Mouse (Mus musculus) macrophage (primary cell): Measurements from ENCODE around the gene Rad9b. TPM values are rescaled to one million over a fixed set of nuclear protein-coding genes. Genes with fewer than 3 reads are reported as not detected.

ENCODE experiments used
- H3K27ac ChIP-seq: fragments of 350-480 bp; formaldehyde crosslinking; 2 replicates; pipeline ENCODE4 v1.9.0; 2021
- H3K36me3 ChIP-seq: fragments of 350-480 bp; formaldehyde crosslinking; 2 replicates; pipeline ENCODE4 v1.9.0; 2021; ENCODE audit errors: inconsistent target
- H3K4me3 ChIP-seq: fragments of 350-480 bp; formaldehyde crosslinking; 2 replicates; pipeline ENCODE4 v1.9.0; 2021; ENCODE audit errors: inconsistent target
- H3K79me2 ChIP-seq: fragments of 350-480 bp; formaldehyde crosslinking; 2 replicates; pipeline ENCODE4 v1.9.0; 2021; ENCODE audit errors: inconsistent target
- WGBS: methylation state at CpG from one replicate; pipeline ENCODE4 v1.1.7; 2026; ENCODE audit warnings: inconsistent platforms; ENCODE audit not compliant: missing documents; 5-methylcytosine and 5-hydroxymethylcytosine counted together
- polyA plus RNA-seq: library from polyadenylated mRNA; stranded (reverse); fragments of 250-400 nt; gene quantifications from 3 replicates; pipeline ENCODE4 v1.2.4, GENCODE M21; 2018; ENCODE audit warnings: inconsistent platforms
- total RNA-seq, 78 experiments: library from RNA; depleted of rRNA; stranded (reverse); fragments of 250-400 nt; gene quantifications; 1 replicate in 9 of 78; 2 replicates in 24 of 78; 3 replicates in 43 of 78; 4 replicates in 2 of 78; pipeline ENCODE4 v1.2.4; 2018; ENCODE audit warnings: inconsistent platforms in 56 of 78

Rad9b gene
- 10 to 100 TPM in 1 of 26 experiments, 1 to 10 TPM in 23, under 1 TPM in 1, not detected in 1; 0.74 to 11.2 (median 6.5) TPM for total RNA-seq (2018; cell fraction: chromatin; rRNA removed)
- total RNA-seq (2018; cell fraction: cytosol; rRNA removed) = 1 to 10 TPM in 1 of 26 experiments, under 1 TPM in 25; 0.23 to 1.0 (median 0.54) TPM
- 10 to 100 TPM in 1 of 26 experiments, 1 to 10 TPM in 22, under 1 TPM in 3; 0.35 to 10.4 (median 3.7) TPM for total RNA-seq (2018; cell fraction: nucleus; rRNA removed)
- polyA plus RNA-seq = 0.75 to 0.90 TPM (median 0.77 TPM) in 3 replicates

DNA sequence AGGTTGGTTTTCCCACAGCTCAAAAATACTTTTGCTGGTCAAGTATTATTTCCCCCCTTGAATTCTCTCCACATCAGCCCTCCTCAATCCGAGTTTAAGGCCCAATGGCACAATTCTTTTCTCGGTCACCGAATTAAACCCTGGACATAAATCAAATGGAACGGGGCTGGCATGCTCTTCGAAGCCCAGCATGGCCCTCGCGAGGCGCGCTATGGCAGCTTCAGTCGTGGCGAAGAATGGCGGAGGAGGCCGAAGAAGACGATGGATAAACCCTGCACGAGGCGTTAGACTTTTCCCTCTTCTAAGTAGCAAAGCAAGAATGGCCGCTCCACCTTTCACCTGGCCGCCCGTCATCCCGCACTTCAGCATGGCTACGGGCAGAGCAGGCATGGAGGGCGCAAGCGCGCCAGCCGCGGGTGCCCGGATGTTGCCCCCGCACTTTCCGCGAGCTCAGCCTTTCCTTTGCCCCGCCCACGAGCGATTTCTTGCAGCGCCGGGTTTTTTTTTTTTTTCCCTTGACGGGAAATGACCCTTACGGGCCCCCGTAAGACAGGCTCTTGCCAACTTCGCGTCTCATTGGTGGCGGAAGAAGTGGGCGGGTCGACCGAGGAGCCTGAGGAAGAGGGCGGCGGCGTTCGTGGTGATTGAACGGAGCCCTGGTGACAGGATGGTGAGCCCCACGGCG, at the start of gene Rad9b, which contains the start of gene Vps29:
Gene Rad9b (minus strand): TSS at position 427 of the 685 bp plus-strand sequence.
Gene Vps29 (plus strand): TSS at position 563 of the 685 bp plus-strand sequence.
- H3K27ac ChIP-seq = peak within 1 kb of the TSS; percentile 74
- peak within 1 kb of the TSS; percentile 76 for H3K4me3 ChIP-seq
- under 1% methylated on average over 46 of the region's 51 CpGs for WGBS
- H3K36me3 ChIP-seq = no peaks in the 10 kb centered on the region
- H3K79me2 ChIP-seq = peaks cover 44% of the 10 kb centered on the region

DNA sequence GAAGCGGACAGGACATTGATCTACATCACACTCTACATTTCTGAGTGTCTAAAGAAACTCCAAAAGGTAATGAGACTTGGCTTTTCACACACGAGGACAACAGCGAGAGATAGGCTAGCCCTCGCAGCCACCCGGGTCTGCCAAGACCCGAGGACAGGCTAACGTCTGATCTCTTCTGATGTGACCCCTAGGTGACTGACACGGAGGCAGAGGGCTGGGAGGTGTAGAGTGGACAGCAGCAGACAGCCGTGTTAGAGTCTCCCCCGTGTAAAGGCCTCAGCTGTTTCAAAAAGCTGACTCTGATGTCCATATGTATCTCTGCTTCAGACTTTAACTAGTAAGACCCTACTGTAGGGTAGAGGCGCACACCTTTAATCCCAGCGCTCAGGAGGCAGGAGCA, 49.3 kb upstream of the Rad9b start:
- H3K4me3 ChIP-seq = no peak overlapping the region
- H3K79me2 ChIP-seq = peaks cover 73% of the 10 kb centered on the region
- peaks cover 59% of the 10 kb centered on the region for H3K36me3 ChIP-seq
- WGBS = 92% methylated on average over 12 of the region's 12 CpGs
- no peak overlapping the region for H3K27ac ChIP-seq

DNA sequence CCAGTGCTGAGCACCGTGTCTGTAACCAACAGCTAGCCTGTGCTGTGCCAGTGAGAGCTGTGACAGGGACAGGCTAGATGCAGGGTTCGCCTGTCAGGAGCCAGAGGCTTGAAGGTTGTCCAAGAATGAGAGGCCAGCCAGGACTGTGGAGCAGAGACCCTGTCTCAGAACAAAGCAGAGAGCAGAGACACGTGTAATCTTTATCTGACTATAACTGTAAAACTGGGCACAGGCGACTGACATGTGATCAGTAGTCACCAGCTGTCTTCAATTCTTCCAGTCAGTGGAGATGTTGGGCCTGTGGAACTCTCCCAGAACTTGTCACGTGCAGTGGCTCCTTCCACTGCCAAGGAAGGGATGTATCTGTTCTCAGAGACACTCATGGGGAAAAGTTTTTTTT, 48.7 kb upstream of the Rad9b start:
- Histone ChIP-seq H3K79me2 (peaks cover 78% of the 10 kb centered on the region), H3K36me3 (peaks cover 59% of the 10 kb centered on the region), H3K4me3 (no peak overlapping the region), H3K27ac (no peak overlapping the region)
- WGBS = 95% methylated on average over 5 of the region's 5 CpGs

DNA sequence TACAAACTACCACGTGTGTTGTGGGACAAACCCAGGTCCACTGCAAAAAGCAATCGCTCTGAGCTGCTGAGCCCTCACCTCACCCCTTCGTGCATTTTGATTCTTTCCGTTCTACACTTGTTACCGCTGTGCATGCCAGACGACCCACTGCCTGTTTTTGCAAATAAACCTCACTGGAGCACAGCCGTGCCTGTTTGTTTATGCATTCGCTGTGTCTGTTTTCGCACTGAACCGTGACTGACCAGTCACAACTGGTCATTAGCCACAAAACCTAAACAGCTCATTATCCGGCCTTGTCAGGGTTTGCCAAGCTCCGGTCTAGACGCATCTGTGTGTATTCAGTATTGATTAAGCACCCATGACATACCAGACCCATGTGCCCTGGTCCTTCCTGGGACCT, 48.1 kb upstream of the Rad9b start:
- Histone ChIP-seq H3K36me3 (peaks cover 57% of the 10 kb centered on the region), H3K27ac (no peak overlapping the region), H3K79me2 (peaks cover 85% of the 10 kb centered on the region), H3K4me3 (no peak overlapping the region)
- 94% methylated on average over 13 of the region's 13 CpGs for WGBS

DNA sequence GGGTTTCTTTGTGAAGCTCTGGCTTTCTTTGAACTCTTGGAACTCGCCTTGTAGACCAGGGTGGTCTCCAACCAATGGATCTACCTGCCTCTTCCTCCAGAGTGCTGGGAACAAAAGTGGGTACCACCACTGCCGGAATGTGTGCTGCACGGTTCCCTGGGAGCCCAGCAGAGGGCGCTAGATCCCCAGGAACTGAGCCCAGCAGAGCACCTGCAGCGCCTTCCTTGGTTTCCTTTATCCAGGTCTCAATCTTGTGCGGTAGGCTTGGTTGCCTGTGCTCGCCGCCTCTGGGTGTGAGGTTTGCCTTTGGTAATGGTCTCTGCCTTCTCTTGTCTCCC, 47.2 kb upstream of the Rad9b start:
- WGBS = 39% methylated on average over 8 of the region's 8 CpGs

GRCm38 (mm10) chr5:122400628-122401302, 46.7 kb upstream of the Rad9b start:
- Histone ChIP-seq H3K79me2 (peaks cover 99% of the 10 kb centered on the region), H3K36me3 (peaks cover 43% of the 10 kb centered on the region), H3K27ac (peak overlapping the region; percentile 98), H3K4me3 (no peak overlapping the region)
- WGBS = 39% methylated on average over 18 of the region's 18 CpGs

More for the DNA sequence above, 47.2 kb upstream of the Rad9b start:
- Histone ChIP-seq H3K4me3 (no peak overlapping the region), H3K79me2 (peaks cover 93% of the 10 kb centered on the region), H3K36me3 (peaks cover 48% of the 10 kb centered on the region), H3K27ac (peak overlapping the region; percentile 98)

DNA sequence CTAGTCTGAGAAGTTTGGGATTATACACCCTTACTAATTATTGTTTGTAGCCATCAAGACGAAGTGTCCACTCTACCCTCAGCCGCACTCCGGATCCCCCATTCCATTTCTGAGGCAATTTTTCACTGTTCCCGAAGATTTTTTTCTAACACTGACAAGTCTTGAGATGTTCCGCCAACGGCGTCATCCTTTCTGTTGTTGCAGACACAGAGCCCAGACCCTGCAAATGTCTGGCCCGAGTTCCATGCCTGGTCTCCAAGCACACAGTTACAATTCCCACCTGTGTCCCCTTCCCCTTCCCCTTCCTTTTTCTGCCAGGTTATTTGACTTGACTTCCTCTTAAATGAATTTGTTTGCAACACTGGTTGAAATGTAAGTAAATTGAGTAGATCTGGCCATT, 45.8 kb upstream of the Rad9b start:
- Histone ChIP-seq H3K36me3 (peaks cover 34% of the 10 kb centered on the region), H3K79me2 (peaks cover 100% of the 10 kb centered on the region), H3K27ac (peak overlapping the region; percentile 98), H3K4me3 (no peak overlapping the region)
- whole genome bisulfite sequencing = 76% methylated on average over 7 of the region's 8 CpGs

DNA sequence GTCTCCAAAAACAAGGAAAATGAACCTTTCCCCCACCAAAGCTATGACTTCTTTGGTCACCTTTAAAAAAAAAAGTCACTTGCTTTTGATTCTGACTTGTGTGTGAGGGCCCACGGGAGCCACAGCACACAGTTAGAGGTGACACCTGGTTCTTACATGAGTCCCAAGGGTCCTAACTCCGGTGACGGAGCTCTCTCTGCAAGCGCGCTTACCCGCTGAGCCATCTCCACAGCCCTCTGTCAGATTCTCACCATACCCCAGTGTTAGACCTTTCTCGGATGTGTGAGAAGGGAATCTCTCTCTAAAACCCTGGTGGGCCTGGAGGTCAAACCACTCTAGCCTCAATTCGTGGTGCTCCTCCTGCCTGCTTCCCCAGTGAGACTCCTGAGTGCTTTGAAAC, 43.5 kb upstream of the Rad9b start:
- peak overlapping the region; percentile 52; the same call in 1 of the 2 replicates for H3K4me3 ChIP-seq
- peaks cover 10% of the 10 kb centered on the region for H3K36me3 ChIP-seq
- peak overlapping the region; percentile 98 for H3K27ac ChIP-seq
- peaks cover 100% of the 10 kb centered on the region for H3K79me2 ChIP-seq
- 69% methylated on average over 8 of the region's 8 CpGs for WGBS

- H3K27ac ChIP-seq = peak overlapping the region; percentile 98
- peaks cover 100% of the 10 kb centered on the region for H3K79me2 ChIP-seq
- WGBS = 3% methylated on average over 10 of the region's 10 CpGs
- H3K36me3 ChIP-seq = peaks cover 3% of the 10 kb centered on the region; the same call in 1 of the 2 replicates
- peak overlapping the region; percentile 52 for H3K4me3 ChIP-seq
Measured at GRCm38 (mm10) chr5:122396791-122397190, 42.8 kb upstream of the Rad9b start.

GRCm38 (mm10) chr5:122393887-122394286, 39.9 kb upstream of the Rad9b start:
- Histone ChIP-seq H3K79me2 (peaks cover 73% of the 10 kb centered on the region), H3K36me3 (no peaks in the 10 kb centered on the region), H3K4me3 (no peak overlapping the region), H3K27ac (no peak overlapping the region)
- 48% methylated on average over 2 of the region's 2 CpGs for WGBS

GRCm38 (mm10) chr5:122392227-122393004, 38.4 kb upstream of the Rad9b start:
- H3K79me2 ChIP-seq = peaks cover 58% of the 10 kb centered on the region
- peak overlapping the region; percentile 96 for H3K27ac ChIP-seq
- 2% methylated on average over 19 of the region's 19 CpGs for WGBS
- no peaks in the 10 kb centered on the region for H3K36me3 ChIP-seq
- H3K4me3 ChIP-seq = peak overlapping the region; percentile 86

GRCm38 (mm10) chr5:122391786-122392180, 37.8 kb upstream of the Rad9b start, which contains the start of gene Arpc3:
Gene Arpc3, plus strand, starts transcription at chr5:122391878.
- WGBS = 2% methylated on average over 35 of the region's 39 CpGs
- peak within 1 kb of the TSS; percentile 86 for H3K4me3 ChIP-seq
- H3K79me2 ChIP-seq = peaks cover 52% of the 10 kb centered on the region
- no peaks in the 10 kb centered on the region for H3K36me3 ChIP-seq
- peak within 1 kb of the TSS; percentile 96 for H3K27ac ChIP-seq

DNA sequence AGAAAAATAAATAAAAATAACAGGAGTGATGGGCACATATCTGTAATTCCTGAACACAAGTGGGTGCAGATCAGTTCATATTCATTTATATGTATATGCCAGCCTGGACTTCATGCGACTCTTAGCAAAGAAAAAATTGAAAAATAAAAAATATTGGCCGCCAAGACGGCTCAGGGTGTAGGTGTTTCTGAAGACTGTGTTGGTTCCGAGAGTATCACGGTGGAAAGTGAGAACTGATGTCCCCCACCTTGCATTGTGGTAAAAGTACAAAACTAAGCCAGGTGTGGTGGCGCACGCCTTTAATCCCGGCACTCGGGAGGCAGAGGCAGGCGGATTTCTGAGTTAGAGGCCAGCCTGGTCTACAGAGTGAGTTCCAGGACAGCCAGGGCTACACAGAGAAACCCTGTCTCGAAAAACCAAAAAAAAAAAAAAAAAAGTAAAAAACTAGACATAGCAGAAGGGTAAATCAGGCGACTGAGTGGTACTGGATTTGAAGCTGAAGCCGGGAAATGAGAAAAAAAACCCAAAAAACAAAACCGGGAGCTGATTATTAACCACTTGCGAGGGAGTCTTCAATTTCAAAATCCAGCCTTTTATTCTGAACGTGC, 37.2 kb upstream of the Rad9b start:
- Histone ChIP-seq H3K4me3 (peak overlapping the region; percentile 86; the same call in 1 of the 2 replicates), H3K79me2 (peaks cover 47% of the 10 kb centered on the region), H3K36me3 (no peaks in the 10 kb centered on the region), H3K27ac (peak overlapping the region; percentile 96)
- WGBS = 55% methylated on average over 13 of the region's 16 CpGs

DNA sequence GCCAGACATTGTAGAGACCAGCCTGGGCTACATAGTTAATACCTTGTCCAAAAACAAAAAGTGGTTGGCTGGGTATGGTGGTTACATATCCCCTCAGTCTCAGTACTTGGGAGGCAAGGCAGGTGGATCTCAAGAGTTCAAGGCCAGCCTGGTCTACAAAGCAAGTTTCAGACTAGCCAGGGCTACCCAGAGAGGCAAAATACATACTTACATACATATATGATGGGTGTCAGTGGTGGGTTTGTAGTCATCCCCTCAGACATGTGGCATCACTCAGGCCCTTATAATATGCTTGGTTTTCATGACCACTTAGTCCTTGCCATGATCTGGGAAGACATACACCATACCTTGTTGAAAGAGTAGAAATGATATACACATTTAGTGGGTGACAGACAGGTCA, 36.6 kb upstream of the Rad9b start:
- Histone ChIP-seq H3K79me2 (peaks cover 41% of the 10 kb centered on the region), H3K27ac (no peak overlapping the region), H3K4me3 (no peak overlapping the region), H3K36me3 (no peaks in the 10 kb centered on the region)
